Mouse (Mus musculus): ENCODE results near the gene Tstd1. TPM values are rescaled to one million over a fixed set of nuclear protein-coding genes. Genes with fewer than 3 reads are reported as not detected.

Gene Tstd1
- polyA plus RNA-seq, 1 experiment from 2014 or later, result 3.7 TPM

DNA sequence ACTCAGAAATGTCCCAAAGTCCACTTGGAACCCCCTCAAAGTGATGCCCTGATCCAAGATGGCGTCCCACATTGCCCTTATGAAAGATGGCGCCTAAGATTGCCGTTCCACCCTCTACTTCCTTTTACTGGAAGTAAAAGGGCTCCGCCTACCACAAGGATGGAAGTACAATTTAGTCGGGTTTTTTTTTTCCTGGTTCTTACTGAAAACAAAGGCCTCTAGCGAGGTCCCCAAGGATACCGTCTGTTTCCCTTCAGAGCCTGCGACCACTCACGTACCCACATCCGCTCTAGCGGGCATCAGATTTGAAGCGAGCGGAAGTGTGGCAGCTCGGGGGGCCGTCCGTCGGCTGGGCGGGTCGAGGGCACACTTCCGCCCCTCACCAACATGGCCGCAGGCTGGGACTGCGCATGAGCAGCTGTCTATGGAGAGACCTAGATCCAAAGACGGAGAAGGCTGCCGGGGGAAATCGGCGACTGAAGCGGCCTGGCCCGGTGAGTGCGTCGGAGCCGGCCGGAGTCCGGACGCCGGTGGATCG, 7.7 kb upstream of the Tstd1 start, which contains the start of gene Usf1:
TSS of gene Usf1 (plus strand) at position 367 of the 538 bp plus-strand sequence.
- Histone ChIP-seq H3K4me3 (ENCODE audit: low read depth, low read length) (peak within 1 kb of the TSS; percentile 94), H3K4me1 (replicated peaks; ENCODE audit: control insufficient read depth, insufficient read depth) (0 out of 2 replicates have a peak, but pooled peaks cover 3% of the 10 kb centered on the region), H3K27me3 (ENCODE audit: control insufficient read depth, insufficient read depth, low read length) (no peaks in the 10 kb centered on the region), H3K4me2 (replicated peaks; ENCODE audit: low read depth) (peak within 1 kb of the TSS; percentile 64), H3K36me3 (ENCODE audit: control insufficient read depth, insufficient read depth, low read length) (peaks cover 4% of the 10 kb centered on the region; the same call in 1 of the 2 replicates), H3K9me3 (ENCODE audit: control insufficient read depth, low read length) (no peaks in the 10 kb centered on the region), H3K27ac (replicated peaks) (peak within 1 kb of the TSS; percentile 96), H3K9ac (ENCODE audit: low read length) (peak within 1 kb of the TSS; percentile 96)
- DNase-seq (ENCODE audit: low spot score) (peak; percentile 96), ATAC-seq (ENCODE audit: low FRiP score, low TSS enrichment) (peak; percentile 95)
- TF ChIP-seq CTCF (IDR thresholded peaks at IDR 0.05; ENCODE audit: low read depth), result 0 out of 2 replicates have a peak, but pooled peaks have one; percentile 23
- peak; percentile 49 for TF ChIP-seq EP300 (optimal IDR thresholded peaks at IDR 0.05)
- WGBS, result 1% methylated on average over 36 of the region's 36 CpGs

DNA sequence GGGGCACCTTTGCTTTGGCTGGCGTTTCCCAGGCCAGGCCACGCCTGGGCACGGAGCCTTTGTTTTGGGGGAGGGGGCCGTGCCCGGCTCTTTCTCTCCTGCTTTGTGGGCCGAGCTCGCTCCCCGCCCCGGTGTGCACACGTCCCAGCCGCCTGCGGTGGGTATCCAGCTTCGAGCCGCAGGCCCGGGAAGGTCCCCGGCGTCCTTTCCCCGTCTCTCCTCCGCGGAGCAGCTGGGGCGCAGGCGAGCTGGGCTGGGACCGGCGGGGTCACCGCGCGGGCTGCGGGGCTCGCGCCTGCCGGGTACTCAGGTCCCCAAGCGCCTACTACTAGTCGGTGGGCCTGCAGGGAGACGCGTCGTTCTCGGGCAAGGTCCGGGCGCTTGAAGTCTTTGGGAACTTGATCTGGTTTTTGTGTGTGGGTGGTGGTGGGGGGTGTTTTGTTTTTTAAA, 7.2 kb upstream of the Tstd1 start:
- under 1% methylated on average over 38 of the region's 39 CpGs for WGBS
- TF ChIP-seq CTCF (IDR thresholded peaks at IDR 0.05; ENCODE audit: low read depth), result no peak
- peak; percentile 49 for TF ChIP-seq EP300 (optimal IDR thresholded peaks at IDR 0.05)
- no peaks in the 10 kb centered on the region for H3K27me3 ChIP-seq (ENCODE audit: control insufficient read depth, insufficient read depth, low read length)
- 0 out of 2 replicates have a peak, but pooled peaks cover 3% of the 10 kb centered on the region for H3K4me1 ChIP-seq (replicated peaks; ENCODE audit: control insufficient read depth, insufficient read depth)
- peak overlapping the region; percentile 96 for H3K27ac ChIP-seq (replicated peaks)
- no peaks in the 10 kb centered on the region for H3K9me3 ChIP-seq (ENCODE audit: control insufficient read depth, low read length)
- DNase-seq (ENCODE audit: low spot score) (no peak), ATAC-seq (ENCODE audit: low FRiP score, low TSS enrichment) (peak; percentile 78)
- peaks cover 7% of the 10 kb centered on the region; the same call in 1 of the 2 replicates for H3K36me3 ChIP-seq (ENCODE audit: control insufficient read depth, insufficient read depth, low read length)
- H3K4me2 ChIP-seq (replicated peaks; ENCODE audit: low read depth), result peak overlapping the region; percentile 64
- H3K4me3 ChIP-seq (ENCODE audit: low read depth, low read length), result peak overlapping the region; percentile 94
- H3K9ac ChIP-seq (ENCODE audit: low read length), result peak overlapping the region; percentile 96

DNA sequence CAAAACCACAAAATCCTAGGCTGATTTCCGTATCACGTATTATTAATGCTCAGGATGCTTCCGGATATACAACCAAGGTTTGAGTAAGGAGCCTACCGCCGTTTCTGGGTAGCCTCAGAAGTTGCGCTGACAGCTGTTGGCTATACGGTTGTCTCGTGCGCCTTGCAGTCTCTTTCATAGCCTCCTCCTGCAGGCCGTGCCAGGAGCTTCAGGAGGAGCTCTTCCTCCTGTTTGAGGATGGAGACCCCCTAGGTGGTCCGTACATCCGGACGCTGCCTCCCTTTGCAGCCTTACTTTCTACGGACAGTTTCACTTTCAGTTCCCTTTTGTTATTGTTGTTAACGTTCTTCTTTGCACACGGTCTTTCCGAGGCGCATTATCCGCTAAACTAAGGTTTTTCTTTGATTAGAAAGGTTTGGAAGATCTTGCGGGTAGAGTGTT, 6.7 kb upstream of the Tstd1 start:
- H3K27ac ChIP-seq (replicated peaks), result peak overlapping the region; percentile 96
- peaks cover 7% of the 10 kb centered on the region; the same call in 1 of the 2 replicates for H3K36me3 ChIP-seq (ENCODE audit: control insufficient read depth, insufficient read depth, low read length)
- no peaks in the 10 kb centered on the region for H3K27me3 ChIP-seq (ENCODE audit: control insufficient read depth, insufficient read depth, low read length)
- peak overlapping the region; percentile 94 for H3K4me3 ChIP-seq (ENCODE audit: low read depth, low read length)
- peak; percentile 28; the same call in 1 of the 2 replicates for ATAC-seq (ENCODE audit: low FRiP score, low TSS enrichment)
- peak overlapping the region; percentile 64 for H3K4me2 ChIP-seq (replicated peaks; ENCODE audit: low read depth)
- under 1% methylated on average over 20 of the region's 20 CpGs for WGBS
- TF ChIP-seq EP300 (optimal IDR thresholded peaks at IDR 0.05) (no peak), CTCF (IDR thresholded peaks at IDR 0.05; ENCODE audit: low read depth) (peak; percentile 44)
- H3K9ac ChIP-seq (ENCODE audit: low read length), result peak overlapping the region; percentile 96
- no peaks in the 10 kb centered on the region for H3K9me3 ChIP-seq (ENCODE audit: control insufficient read depth, low read length)
- 0 out of 2 replicates have a peak, but pooled peaks cover 3% of the 10 kb centered on the region for H3K4me1 ChIP-seq (replicated peaks; ENCODE audit: control insufficient read depth, insufficient read depth)
- DNase-seq (ENCODE audit: low spot score), result peak; percentile 60

DNA sequence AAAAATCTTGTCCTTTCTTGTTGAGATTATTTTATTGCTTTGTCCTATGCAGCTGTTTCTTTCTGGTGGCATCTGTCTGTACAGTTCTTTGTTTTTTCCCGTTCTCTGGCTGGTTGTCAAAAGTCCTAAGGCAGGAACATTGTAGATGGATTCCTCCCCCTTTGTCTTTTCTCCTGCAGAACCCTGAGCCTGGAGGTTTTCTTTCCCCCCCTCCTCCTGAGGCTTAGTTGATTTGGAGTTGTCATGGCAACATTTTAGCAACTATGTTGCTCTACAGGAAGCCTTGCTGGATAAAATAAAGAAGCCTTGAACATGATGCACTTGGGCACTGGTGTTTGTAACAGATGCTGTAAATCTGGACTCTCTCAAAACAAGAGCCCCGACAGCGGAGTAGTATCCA, 6.2 kb upstream of the Tstd1 start:
- Histone ChIP-seq H3K27ac (replicated peaks) (peak overlapping the region; percentile 96), H3K4me3 (ENCODE audit: low read depth, low read length) (peak overlapping the region; percentile 94), H3K27me3 (ENCODE audit: control insufficient read depth, insufficient read depth, low read length) (no peaks in the 10 kb centered on the region), H3K9ac (ENCODE audit: low read length) (peak overlapping the region; percentile 96), H3K4me2 (replicated peaks; ENCODE audit: low read depth) (peak overlapping the region; percentile 64), H3K9me3 (ENCODE audit: control insufficient read depth, low read length) (no peaks in the 10 kb centered on the region), H3K36me3 (ENCODE audit: control insufficient read depth, insufficient read depth, low read length) (peaks cover 7% of the 10 kb centered on the region; the same call in 1 of the 2 replicates), H3K4me1 (replicated peaks; ENCODE audit: control insufficient read depth, insufficient read depth) (0 out of 2 replicates have a peak, but pooled peaks cover 3% of the 10 kb centered on the region)
- TF ChIP-seq CTCF (IDR thresholded peaks at IDR 0.05; ENCODE audit: low read depth), result no peak
- TF ChIP-seq EP300 (optimal IDR thresholded peaks at IDR 0.05), result no peak
- no peak for DNase-seq (ENCODE audit: low spot score)
- WGBS, result 22% methylated on average over 3 of the region's 3 CpGs
- no peak; the same call in 1 of the 2 replicates for ATAC-seq (ENCODE audit: low FRiP score, low TSS enrichment)

DNA sequence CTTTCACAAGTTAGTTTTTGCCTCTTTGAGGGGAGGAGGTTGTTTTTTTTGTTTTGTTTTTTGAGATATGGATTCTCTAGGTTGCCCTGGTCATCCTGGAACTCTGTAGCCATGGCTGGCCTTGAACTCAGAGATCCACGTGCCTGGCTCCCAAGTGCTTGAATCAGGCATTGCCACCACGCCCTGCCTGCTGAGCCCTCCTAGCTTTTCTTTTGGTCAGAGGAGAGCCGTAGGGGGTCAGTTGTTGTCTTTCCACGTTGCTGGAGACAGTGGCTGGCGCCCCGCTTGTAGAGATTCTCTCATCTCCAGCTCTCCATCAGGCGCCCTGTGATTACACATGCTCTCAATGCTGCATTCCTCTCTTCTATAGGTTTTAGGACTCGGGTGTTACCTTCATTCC, 5.1 kb upstream of the Tstd1 start:
- no peak for ATAC-seq (ENCODE audit: low FRiP score, low TSS enrichment)

More for the DNA sequence above, 5.1 kb upstream of the Tstd1 start:
- H3K27me3 ChIP-seq (ENCODE audit: control insufficient read depth, insufficient read depth, low read length), result no peaks in the 10 kb centered on the region
- no peak overlapping the region for H3K4me3 ChIP-seq (ENCODE audit: low read depth, low read length)
- 0 out of 2 replicates have a peak, but pooled peaks cover 3% of the 10 kb centered on the region for H3K4me1 ChIP-seq (replicated peaks; ENCODE audit: control insufficient read depth, insufficient read depth)
- H3K4me2 ChIP-seq (replicated peaks; ENCODE audit: low read depth), result no peak overlapping the region
- no peaks in the 10 kb centered on the region for H3K9me3 ChIP-seq (ENCODE audit: control insufficient read depth, low read length)
- no peak for TF ChIP-seq CTCF (IDR thresholded peaks at IDR 0.05; ENCODE audit: low read depth)
- no peak for TF ChIP-seq EP300 (optimal IDR thresholded peaks at IDR 0.05)
- no peak overlapping the region for H3K27ac ChIP-seq (replicated peaks)
- no peak overlapping the region for H3K9ac ChIP-seq (ENCODE audit: low read length)
- no peak for DNase-seq (ENCODE audit: low spot score)
- peaks cover 10% of the 10 kb centered on the region for H3K36me3 ChIP-seq (ENCODE audit: control insufficient read depth, insufficient read depth, low read length)
- WGBS, result 79% methylated on average over 8 of the region's 8 CpGs

All from stomach, postnatal 0 days (tissue).